Mouse (Mus musculus) ES-CJ7 (cell line): ENCODE measurements around the gene Rai1.

Source experiments
- DNase-seq: peaks from one replicate; pipeline ENCODE4 v3.0.0; 2011; ENCODE audit warnings: low read depth, low spot score

The Rai1 gene

GRCm38 (mm10) chr11:60104810-60105592 is at the start of gene Rai1:
Rai1 (plus strand) TSS chr11:60105013.
- DNase-seq = peak; percentile 76

- no peak for DNase-seq
These were observed 48.3 kb upstream of the Rai1 start for GRCm38 (mm10) chr11:60056520-60056919.

- no peak for DNase-seq
These were observed 46.8 kb upstream of the Rai1 start for GRCm38 (mm10) chr11:60057987-60058386.

GRCm38 (mm10) chr11:60058441-60058840 is 46.4 kb upstream of the Rai1 start:
- DNase-seq = no peak

- DNase-seq = peak; percentile 90
These were observed 44.8 kb upstream of the Rai1 start for GRCm38 (mm10) chr11:60060026-60060425.

GRCm38 (mm10) chr11:60061504-60062006 is 43.3 kb upstream of the Rai1 start:
- no peak for DNase-seq

- no peak for DNase-seq
These were observed 39.5 kb upstream of the Rai1 start for GRCm38 (mm10) chr11:60065267-60065666.

GRCm38 (mm10) chr11:60067646-60068045 is 37.2 kb upstream of the Rai1 start:
- DNase-seq = no peak

- no peak for DNase-seq
These were observed 36.2 kb upstream of the Rai1 start for GRCm38 (mm10) chr11:60068631-60069030.

GRCm38 (mm10) chr11:60070599-60070998 is 34.2 kb upstream of the Rai1 start:
- peak; percentile 72 for DNase-seq

GRCm38 (mm10) chr11:60071221-60071620 is 33.6 kb upstream of the Rai1 start:
- no peak for DNase-seq

- DNase-seq = no peak
These were observed 31.7 kb upstream of the Rai1 start for GRCm38 (mm10) chr11:60073121-60073520.

GRCm38 (mm10) chr11:60073936-60074502 is 30.8 kb upstream of the Rai1 start:
- no peak for DNase-seq

- no peak for DNase-seq
These were observed 28.6 kb upstream of the Rai1 start for GRCm38 (mm10) chr11:60076183-60076582.

- peak; percentile 85 for DNase-seq
These were observed 28.0 kb upstream of the Rai1 start for GRCm38 (mm10) chr11:60076790-60077189.

- DNase-seq = peak; percentile 76
These were observed 20.2 kb upstream of the Rai1 start for GRCm38 (mm10) chr11:60084589-60084988.

- no peak for DNase-seq
These were observed 18.1 kb upstream of the Rai1 start for GRCm38 (mm10) chr11:60086676-60087075.

- peak; percentile 86 for DNase-seq
These were observed 15.9 kb upstream of the Rai1 start for GRCm38 (mm10) chr11:60088947-60089346.

GRCm38 (mm10) chr11:60090696-60091421 is 14.0 kb upstream of the Rai1 start:
- DNase-seq = no peak

GRCm38 (mm10) chr11:60091422-60091761 is 13.4 kb upstream of the Rai1 start:
- no peak for DNase-seq

GRCm38 (mm10) chr11:60093227-60093626 is 11.6 kb upstream of the Rai1 start:
- DNase-seq = no peak

- DNase-seq = no peak
These were observed 10.7 kb upstream of the Rai1 start for GRCm38 (mm10) chr11:60093984-60094587.
